Mouse (Mus musculus): ENCODE results near the gene Abcb11. TPM values are rescaled to one million over a fixed set of nuclear protein-coding genes. Genes with fewer than 3 reads are reported as not detected.
"Not testable (repeated sequence)": the region's sequence is repeated elsewhere in the genome, so short reads cannot be mapped to it uniquely, and the experiment has no call there.

Abcb11 gene
- polyA plus RNA-seq, 1 experiment: not detected

GRCm38 (mm10) chr2:69341506-69341905 lies 910 bp downstream of the Abcb11 start:
- TF ChIP-seq POLR2A (IDR thresholded peaks at IDR 0.05; ENCODE audit: insufficient read depth, low read depth, low read length): no peak
- TF ChIP-seq CTCF (IDR thresholded peaks at IDR 0.05; ENCODE audit: insufficient read depth, low read depth, low read length): no peak
- Histone ChIP-seq H3K27ac (ENCODE audit: insufficient read depth, low read depth, low read length) (no peak overlapping the region), H3K4me3 (ENCODE audit: insufficient read depth, low read depth, low read length) (no peak overlapping the region), H3K4me1 (ENCODE audit: control insufficient read depth, insufficient read depth, low read length) (no peaks in the 10 kb centered on the region)
- WGBS: 93% methylated on average over 6 of the region's 6 CpGs

DNA sequence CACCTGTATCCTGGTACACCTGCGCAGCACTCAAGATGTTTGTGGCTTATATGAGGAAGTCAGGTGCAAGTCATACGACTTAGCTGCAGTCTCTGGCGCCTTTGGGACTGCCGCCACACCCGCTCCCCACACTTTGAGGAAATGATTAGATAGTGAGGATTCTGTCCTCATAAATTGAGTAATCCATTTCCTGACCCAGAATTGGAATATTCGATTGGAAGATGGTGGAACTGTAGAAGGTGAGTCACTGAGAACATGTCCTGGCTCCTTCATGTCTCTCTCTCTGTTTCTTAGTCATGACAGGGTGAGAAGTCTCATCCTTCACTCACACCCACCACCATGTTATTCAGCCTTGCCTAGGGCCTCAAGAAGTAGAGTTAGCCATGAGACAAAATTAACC lies 10.9 kb downstream of the Abcb11 start:
- whole genome bisulfite sequencing: 94% methylated on average over 6 of the region's 6 CpGs
- H3K4me3 ChIP-seq (ENCODE audit: insufficient read depth, low read depth, low read length); H3K27ac ChIP-seq (ENCODE audit: insufficient read depth, low read depth, low read length); H3K4me1 ChIP-seq (ENCODE audit: control insufficient read depth, insufficient read depth, low read length): not testable (repeated sequence)

DNA sequence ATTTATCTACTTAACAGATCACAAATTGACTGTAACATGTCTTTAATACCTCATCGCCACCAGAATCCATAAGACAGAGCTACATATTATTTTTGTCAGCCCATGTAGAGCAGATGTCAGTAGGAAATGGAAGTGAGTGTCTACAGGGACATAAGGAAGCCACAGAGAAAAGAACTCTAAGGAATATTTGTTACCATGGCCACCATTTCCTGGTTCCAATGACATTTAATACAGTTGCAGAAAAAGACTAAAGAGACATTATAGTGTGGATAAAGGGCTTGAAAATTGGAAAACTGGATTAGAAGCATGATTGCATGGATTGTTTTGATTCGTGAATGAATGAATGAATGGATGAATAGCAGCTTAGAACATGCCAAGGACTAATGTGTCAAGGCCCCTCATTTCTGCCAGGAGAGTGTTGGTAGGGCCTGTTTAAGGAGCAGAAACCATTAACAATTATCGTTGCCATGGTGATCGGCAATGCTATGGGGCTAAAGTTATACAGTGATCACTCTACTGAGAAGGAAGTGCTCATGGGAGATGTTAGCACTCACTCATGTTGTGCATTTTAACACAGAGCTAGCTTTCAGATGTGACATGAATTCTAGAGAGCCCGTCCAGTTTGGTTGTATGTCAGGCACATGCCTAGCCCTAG lies 13.8 kb downstream of the Abcb11 start:
- Histone ChIP-seq H3K4me1 (ENCODE audit: control insufficient read depth, insufficient read depth, low read length) (no peaks in the 10 kb centered on the region), H3K27ac (ENCODE audit: insufficient read depth, low read depth, low read length) (no peak overlapping the region), H3K4me3 (ENCODE audit: insufficient read depth, low read depth, low read length) (no peak overlapping the region)
- TF ChIP-seq CTCF (IDR thresholded peaks at IDR 0.05; ENCODE audit: insufficient read depth, low read depth, low read length): no peak
- no peak for TF ChIP-seq POLR2A (IDR thresholded peaks at IDR 0.05; ENCODE audit: insufficient read depth, low read depth, low read length)
- WGBS: 63% methylated on average over 5 of the region's 5 CpGs

DNA sequence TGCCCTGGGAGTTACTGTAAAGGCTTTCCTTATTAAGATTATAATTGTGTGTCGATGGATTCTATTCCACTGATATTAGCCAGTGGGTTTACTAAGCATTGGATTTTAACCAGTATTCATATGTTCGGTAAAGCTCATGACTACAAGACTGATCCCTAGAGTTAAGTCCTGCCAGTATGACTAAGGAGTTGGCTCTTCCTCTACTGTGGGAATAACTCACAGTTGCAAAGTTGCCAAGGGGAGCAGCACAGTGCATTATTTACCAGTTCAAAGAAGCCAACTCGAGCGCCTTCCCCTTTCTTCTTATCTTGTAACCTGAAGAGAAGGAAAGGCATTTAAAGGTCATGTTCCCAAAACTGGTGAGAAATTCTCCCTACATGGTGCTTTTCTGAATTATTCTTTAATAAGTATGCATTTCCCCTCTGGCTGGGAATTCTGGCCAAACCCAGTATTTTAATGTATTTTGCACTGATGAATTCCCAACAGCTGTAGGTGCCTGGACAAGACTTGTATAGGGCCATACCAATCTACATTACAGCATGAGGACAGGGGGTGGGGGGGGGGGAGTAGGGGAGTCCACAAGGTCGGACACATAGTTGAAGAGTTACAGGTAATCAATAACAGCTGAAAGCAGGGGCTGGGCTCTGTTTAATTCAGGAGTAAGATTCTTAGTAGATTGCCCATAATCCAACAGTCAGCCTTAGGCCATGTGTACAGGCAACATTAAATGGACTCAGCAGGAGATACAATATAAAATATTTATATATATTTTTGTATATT lies 17.3 kb downstream of the Abcb11 start:
- Histone ChIP-seq H3K4me1 (ENCODE audit: control insufficient read depth, insufficient read depth, low read length) (no peaks in the 10 kb centered on the region), H3K4me3 (ENCODE audit: insufficient read depth, low read depth, low read length) (no peak overlapping the region), H3K27ac (ENCODE audit: insufficient read depth, low read depth, low read length) (no peak overlapping the region)
- 73% methylated on average over 5 of the region's 5 CpGs for WGBS
- TF ChIP-seq POLR2A (IDR thresholded peaks at IDR 0.05; ENCODE audit: insufficient read depth, low read depth, low read length): no peak
- no peak for TF ChIP-seq CTCF (IDR thresholded peaks at IDR 0.05; ENCODE audit: insufficient read depth, low read depth, low read length)

GRCm38 (mm10) chr2:69323018-69323417 lies 19.4 kb downstream of the Abcb11 start:
- TF ChIP-seq POLR2A (IDR thresholded peaks at IDR 0.05; ENCODE audit: insufficient read depth, low read depth, low read length) (no peak), CTCF (IDR thresholded peaks at IDR 0.05; ENCODE audit: insufficient read depth, low read depth, low read length) (no peak)
- H3K27ac ChIP-seq (ENCODE audit: insufficient read depth, low read depth, low read length): no peak overlapping the region
- no peaks in the 10 kb centered on the region for H3K4me1 ChIP-seq (ENCODE audit: control insufficient read depth, insufficient read depth, low read length)
- H3K4me3 ChIP-seq (ENCODE audit: insufficient read depth, low read depth, low read length): no peak overlapping the region
- WGBS: 89% methylated on average over 4 of the region's 4 CpGs

GRCm38 (mm10) chr2:69321457-69321856 lies 21.0 kb downstream of the Abcb11 start:
- Histone ChIP-seq H3K4me3 (ENCODE audit: insufficient read depth, low read depth, low read length) (no peak overlapping the region), H3K4me1 (ENCODE audit: control insufficient read depth, insufficient read depth, low read length) (no peaks in the 10 kb centered on the region), H3K27ac (ENCODE audit: insufficient read depth, low read depth, low read length) (no peak overlapping the region)
- WGBS: 74% methylated on average over 5 of the region's 5 CpGs
- TF ChIP-seq POLR2A (IDR thresholded peaks at IDR 0.05; ENCODE audit: insufficient read depth, low read depth, low read length): no peak
- TF ChIP-seq CTCF (IDR thresholded peaks at IDR 0.05; ENCODE audit: insufficient read depth, low read depth, low read length): no peak

DNA sequence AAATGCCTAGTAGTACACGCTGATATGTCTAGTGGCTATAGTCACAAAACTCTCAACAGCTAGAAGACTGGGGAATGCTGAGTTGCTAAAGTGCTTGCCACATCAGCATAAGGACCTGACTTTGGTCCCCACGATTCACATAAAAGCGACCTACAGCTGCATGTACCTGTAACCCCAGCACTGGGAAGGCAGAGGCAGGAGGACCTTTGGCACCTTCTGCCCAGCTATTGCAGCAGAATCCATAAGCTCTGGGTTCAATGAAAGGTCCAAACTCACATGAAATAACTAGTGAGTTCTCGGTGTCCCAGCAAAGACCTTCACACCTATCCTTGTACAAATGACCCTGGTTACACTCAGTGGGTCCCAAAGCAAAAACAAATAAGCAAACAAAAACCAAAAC lies 31.1 kb downstream of the Abcb11 start:
- no peak for TF ChIP-seq CTCF (IDR thresholded peaks at IDR 0.05; ENCODE audit: insufficient read depth, low read depth, low read length)
- no peak for TF ChIP-seq POLR2A (IDR thresholded peaks at IDR 0.05; ENCODE audit: insufficient read depth, low read depth, low read length)
- 95% methylated on average over 4 of the region's 4 CpGs for WGBS
- no peak overlapping the region for H3K4me3 ChIP-seq (ENCODE audit: insufficient read depth, low read depth, low read length)
- H3K4me1 ChIP-seq (ENCODE audit: control insufficient read depth, insufficient read depth, low read length): no peaks in the 10 kb centered on the region
- H3K27ac ChIP-seq (ENCODE audit: insufficient read depth, low read depth, low read length): no peak overlapping the region

DNA sequence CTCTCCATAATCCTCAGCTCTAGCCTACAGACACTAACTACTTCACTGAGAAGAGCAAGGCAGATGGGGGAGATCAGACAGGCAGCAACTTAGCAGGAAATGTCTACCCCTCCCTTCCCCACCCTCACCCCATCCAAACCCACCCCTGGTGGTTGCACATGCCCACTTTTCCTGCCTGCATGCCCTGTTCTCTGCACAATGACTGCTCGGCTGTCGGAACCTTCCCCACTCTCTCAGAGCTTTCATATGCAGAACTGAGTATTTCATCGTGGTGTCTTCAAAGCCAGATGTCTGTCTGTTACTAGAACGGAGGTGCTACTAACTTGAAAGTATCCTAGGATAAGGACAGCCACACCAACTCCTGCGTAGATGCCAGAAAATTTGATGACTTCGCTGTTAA lies 34.3 kb downstream of the Abcb11 start:
- WGBS: 81% methylated on average over 6 of the region's 6 CpGs
- Histone ChIP-seq H3K27ac (ENCODE audit: insufficient read depth, low read depth, low read length) (no peak overlapping the region), H3K4me1 (ENCODE audit: control insufficient read depth, insufficient read depth, low read length) (no peaks in the 10 kb centered on the region), H3K4me3 (ENCODE audit: insufficient read depth, low read depth, low read length) (no peak overlapping the region)
- TF ChIP-seq POLR2A (IDR thresholded peaks at IDR 0.05; ENCODE audit: insufficient read depth, low read depth, low read length) (no peak), CTCF (IDR thresholded peaks at IDR 0.05; ENCODE audit: insufficient read depth, low read depth, low read length) (no peak)

GRCm38 (mm10) chr2:69300568-69300967 lies 41.8 kb downstream of the Abcb11 start:
- not testable (repeated sequence) for H3K27ac ChIP-seq (ENCODE audit: insufficient read depth, low read depth, low read length); H3K4me1 ChIP-seq (ENCODE audit: control insufficient read depth, insufficient read depth, low read length); H3K4me3 ChIP-seq (ENCODE audit: insufficient read depth, low read depth, low read length)
- WGBS: 90% methylated on average over 6 of the region's 6 CpGs
